Mouse (Mus musculus) monocyte, adult 5-6 weeks (primary cell): ENCODE data around the gene Gjb5. TPM values are rescaled to one million over a fixed set of nuclear protein-coding genes. Genes with fewer than 3 reads are reported as not detected.

Experiments
- ATAC-seq: fragments of 153-309, 156-312 bp; replicated peaks from 2 replicates; pipeline ENCODE4 v1.8.0; 2017; ENCODE audit warnings: mild to moderate bottlenecking; ENCODE audit not compliant: low TSS enrichment, insufficient number of reproducible peaks, severe bottlenecking, poor library complexity, low FRiP score
- total RNA-seq: library from RNA; stranded (forward); fragments of 200-1000, 200-491, 200-594 nt; gene quantifications from 3 replicates; pipeline ENCODE4 v1.2.3, GENCODE M21; 2017

The Gjb5 gene
- total RNA-seq, 1 experiment from 2014 or later, result not detected

DNA sequence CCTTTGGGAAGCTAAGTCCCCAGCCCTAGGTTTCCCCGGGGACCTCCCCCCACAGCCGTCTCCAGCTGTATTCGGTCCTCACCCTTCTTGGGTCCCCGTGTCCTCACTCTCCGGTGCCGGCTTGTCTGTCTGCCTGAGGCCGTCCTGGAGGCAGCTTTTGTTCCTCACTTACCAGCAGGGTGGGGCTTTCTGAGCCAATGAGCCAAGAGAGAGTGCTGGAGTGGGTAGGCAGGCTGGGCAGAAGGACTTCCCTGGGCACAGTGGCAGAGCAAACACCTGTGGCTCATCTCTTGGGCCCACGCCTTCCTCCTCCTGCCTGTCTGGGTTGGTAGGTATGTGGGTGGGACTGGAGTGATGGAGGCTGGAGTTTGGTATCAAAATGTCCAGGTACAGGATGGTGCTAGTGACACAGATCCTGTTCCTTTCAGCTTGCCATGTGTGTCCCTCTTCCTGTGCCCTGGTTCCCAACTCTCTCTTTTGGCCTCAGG, 4.0 kb downstream of the Gjb5 start, which contains the start of gene Gjb4:
TSS of gene Gjb4 (minus strand) at position 131 of the 488 bp plus-strand sequence.
- ATAC-seq, result no peak

DNA sequence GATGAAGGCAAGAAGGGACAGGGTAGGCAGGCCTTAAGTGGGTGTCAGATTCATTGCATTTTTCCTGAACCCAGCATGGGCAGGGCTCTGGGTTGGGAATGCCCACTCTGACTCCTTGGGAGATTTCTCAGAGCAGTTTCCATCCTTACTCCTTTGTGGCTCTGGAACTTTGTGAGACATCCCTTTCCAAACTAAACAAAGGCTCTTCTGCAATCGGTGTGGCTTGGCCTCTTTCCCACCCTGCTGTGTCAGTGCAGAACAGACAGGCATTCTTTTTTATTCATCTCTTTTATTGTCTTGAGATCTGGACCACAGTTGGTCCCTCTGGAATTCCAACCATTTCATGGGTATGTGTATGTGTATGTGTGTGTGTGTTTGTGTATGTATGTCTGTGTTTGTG, 5.4 kb downstream of the Gjb5 start:
- no peak for ATAC-seq

DNA sequence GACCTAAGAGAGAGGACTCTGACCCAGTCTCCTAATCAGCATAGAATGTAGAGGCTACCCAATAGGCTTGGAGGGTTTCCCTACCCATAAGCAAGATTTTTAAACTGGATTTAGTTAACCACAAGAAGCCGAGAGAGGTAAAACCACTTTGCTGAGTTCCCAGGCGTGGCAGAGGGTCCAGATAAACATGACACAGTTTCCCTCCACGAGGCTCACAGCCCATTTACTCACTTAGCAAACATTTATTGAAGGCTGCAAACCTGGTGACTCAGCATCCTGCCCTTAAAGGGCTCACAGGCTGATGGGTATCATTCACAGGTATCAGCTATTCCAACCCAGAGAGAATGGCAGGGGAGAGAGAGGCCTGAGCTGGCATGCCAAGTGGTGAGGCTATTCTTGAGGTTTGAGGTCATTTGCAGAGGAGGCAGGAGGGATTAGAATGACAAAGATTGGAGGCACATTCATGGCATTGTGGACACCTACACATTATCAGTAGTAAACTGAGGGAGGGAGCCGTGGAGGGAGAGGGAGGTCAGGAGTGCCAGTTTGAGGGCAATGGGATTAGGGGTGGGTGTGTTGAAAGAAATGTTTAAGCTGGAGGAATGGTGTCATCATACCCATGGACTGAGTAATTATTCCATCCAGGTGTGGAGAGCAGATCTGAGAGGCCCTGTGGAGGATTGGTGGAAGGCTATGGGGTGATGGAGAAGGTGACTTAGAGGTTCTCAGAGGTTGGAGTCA, 8.3 kb downstream of the Gjb5 start:
- ATAC-seq, result no peak

DNA sequence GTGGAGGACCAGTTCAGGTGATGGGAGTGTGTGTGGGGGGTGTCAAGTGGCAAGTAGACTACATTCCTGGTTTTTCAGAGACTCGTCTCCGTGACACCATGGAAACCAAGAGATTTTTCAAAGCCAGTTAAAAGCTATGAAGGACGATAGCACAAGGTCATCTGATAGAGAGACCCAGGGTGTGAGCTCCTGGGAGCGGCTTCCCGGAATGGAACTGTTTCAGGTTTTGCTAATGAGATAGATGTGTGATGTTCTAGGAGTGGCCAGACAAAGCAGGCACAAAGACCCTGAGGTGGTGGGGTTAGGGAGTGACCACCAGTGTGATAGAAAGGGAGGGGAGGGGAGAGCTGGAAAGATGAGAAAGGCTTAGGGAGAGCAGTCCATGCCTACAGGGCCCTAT, 13.0 kb downstream of the Gjb5 start:
- no peak for ATAC-seq

DNA sequence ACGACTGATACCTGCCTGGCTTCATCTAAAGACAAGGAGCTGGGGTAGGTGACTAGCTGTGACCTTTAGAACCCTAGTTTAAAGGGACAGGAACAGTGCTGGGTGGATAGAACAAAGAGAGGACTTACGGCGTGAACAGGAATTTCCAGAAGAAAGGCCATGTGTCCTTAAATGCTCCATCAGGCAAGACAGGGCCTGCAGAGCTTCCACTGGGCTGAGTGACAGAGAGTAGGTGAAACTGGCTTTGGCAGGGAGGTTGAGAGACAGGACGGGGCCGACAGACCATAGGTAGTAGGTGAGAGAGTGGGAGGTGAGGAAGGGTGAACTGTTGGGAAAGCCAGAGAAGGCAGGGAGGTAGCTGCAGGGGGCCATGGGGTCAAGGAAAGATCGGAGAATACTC, 16.6 kb downstream of the Gjb5 start:
- ATAC-seq, result no peak

DNA sequence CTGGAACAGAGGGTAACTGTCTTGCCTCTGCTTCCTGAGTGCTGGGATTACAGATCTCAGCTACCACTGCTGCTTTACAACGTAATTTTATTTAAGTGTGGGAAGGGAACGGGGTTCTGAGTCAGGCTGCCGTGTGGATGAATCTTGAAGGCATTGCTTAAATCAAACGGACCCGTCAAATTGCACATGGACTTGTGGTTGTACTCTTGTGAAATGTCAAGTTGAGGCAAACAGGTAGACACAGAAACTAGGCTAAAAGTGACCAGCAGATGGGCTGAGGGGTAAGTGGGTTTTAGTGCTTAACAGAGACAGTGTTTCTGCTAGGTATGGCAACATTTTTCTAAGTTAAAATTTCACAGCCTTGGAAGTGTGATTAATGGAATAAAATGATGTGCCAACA, 20.3 kb downstream of the Gjb5 start:
- no peak for ATAC-seq

DNA sequence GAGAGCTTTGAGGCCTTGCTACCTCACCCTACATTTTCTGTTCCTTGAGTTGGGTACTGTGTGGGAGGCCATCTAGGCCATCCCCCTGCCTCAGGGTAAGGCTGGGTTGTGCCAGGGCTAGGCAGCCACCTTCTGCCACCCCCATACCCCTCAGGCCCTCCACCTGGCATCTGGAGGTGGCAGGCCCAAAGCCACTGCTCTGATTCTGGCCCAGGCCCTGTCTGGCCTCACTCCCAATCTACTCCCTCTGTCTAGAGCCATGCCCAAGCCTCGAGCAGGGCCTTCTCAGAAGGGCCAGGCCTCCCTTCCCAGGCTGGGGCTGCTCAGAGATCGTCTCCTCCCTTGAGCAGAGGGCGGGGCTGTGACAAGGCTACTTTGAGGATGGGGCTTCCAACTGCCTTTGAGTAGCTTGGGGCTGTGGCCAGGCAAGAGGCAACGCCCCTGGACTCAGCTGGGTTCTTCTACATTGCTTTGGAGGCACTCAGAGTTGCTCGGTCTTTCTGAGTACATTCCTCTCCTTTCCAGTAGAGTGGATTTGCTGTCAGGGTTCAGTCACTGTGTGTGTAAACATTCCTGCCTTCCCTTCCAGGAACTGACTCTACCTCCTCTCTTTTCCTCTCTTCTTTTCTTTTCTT, 23.0 kb downstream of the Gjb5 start:
- no peak for ATAC-seq

DNA sequence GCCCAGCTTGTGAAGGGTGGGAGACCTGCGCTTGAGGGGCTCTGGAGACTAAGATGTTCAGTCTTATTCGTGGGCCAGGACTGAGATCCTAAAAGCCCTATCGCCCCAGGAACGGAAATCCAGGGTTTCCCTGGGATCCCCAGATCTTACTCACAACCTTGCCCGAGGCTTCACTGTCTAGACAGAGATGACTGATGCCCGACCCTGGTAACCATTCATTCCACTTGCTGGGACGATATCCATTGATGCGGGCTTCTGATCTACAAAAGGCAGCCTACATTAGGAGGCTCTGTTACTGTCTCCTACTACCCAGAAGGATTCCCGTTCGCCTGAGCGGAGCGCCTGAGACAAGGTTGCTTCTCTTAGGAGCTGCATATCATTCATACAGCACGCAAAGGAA, 26.8 kb downstream of the Gjb5 start:
- no peak for ATAC-seq

DNA sequence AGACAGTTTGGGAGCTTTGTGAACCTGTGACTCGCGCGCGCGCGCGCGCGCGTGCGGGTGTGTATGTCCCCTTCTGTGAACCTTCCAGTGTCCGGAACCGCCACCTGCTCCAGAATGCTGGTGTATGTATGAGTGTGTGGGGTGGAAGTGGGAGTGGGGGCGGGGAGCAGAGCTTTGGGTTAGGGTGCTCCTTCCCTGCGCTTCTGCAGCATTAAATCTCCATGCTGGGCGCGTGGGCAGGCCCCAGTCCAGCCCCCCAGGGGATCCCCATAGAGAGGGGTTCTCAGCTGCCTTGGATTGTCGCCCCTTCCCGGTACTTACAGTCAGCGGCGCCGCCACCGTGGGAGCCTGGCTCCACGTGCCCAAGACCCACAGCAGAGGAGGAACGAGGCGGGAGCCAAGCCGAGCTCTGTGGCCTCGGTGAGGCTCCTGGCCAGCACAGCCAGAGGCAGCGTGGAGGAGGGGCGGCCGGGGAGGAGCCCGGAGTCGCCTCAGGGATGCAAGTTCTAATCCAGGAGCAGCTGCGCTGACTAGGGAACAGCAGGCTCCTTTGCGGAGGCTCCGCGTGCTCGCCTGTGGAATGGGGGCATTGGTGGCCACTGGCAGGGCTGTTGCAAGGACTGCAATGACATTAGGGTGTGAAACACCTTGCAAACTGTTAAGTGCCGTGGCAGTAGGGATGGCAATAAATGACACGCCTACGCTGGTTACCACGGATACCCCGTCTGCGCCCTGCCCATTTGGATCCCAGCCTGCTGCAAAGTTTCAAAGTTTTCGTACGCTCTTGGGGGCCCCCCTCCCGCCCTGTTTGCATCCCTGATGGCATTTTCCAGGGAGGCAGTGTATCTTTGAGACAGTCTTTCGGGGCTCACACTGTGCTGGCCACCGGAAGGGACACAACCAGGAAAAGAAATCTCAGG, 27.5 kb downstream of the Gjb5 start, which contains the start of gene Gjb3:
TSS of gene Gjb3 (minus strand) at position 664 of the 920 bp plus-strand sequence.
- ATAC-seq, result no peak

DNA sequence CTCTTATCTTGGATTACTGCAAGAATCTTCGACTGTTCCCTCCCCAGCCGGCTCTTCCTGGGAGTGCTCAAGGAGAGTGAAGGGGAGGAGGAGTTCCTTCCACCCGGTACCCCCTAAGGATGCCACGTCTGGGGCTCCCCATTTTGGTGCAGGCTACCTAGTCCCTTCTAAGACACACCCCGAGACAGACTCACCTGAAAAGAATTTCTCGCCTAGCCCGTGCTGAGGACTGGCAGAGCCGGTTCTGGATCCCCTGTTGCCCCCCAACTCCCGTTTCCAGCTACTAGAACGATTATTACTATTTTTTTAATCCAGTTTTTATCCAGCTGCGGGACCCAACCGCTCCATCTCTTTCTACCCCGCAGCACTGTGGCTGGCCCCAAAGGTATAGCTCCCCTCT, 28.2 kb downstream of the Gjb5 start:
- ATAC-seq, result no peak

DNA sequence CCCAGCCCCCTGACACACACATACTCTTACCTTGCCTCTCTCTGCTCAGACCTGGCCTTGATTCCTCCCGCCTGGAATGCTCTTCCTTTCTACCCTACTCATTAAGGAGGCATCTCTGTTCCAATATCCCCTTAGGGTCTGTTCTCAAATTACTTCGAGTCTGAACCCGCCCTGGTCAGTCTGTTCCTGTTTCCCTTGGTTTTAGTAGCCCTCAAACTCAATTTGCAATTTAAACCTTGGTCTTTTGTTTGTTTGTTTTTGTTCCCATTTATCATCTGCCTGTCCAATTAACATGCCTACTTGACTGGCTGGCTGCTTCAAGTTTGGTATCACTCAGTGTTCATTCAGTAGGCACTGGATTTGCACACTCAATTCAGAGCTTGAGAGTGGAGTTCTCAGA, 28.9 kb downstream of the Gjb5 start:
- no peak for ATAC-seq

DNA sequence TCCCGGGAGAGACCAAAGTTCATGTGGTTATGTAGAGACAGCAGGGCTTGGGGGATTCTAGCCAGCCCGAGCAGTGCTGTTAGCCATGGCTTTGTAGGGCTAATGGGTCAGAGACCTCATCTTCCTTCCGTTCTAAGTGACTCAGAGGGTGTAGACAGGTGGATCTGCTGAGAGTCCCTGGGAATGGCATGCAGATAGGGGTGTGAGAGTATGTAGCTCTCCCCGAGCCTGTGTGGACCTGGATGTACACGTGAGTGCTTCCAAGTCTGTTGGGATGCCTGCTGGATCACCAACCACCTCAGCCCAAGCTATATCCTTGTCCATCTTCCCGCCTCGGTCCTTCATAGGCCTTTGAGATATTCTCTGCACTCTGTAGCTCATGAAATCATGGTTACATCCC, 29.6 kb downstream of the Gjb5 start:
- ATAC-seq, result no peak

DNA sequence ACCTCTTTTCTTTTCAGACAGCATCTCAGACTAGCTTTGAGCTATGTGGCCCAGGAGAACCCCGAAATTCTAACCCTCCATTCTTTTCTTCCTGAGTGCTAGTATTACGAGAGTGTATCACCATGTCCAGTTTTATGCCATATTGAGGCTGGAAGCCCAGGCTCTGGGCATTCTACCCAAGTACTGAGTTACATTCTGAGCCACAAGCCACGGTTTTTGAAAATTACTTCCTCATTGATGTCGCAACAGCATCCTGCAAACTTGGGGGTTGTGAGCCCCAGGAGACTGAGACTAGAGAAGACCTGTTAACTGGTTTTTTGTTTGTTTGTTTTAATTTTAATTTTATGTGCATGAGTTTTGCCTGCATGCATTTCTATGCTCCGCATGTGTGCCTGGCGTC, 30.2 kb downstream of the Gjb5 start:
- ATAC-seq, result no peak

DNA sequence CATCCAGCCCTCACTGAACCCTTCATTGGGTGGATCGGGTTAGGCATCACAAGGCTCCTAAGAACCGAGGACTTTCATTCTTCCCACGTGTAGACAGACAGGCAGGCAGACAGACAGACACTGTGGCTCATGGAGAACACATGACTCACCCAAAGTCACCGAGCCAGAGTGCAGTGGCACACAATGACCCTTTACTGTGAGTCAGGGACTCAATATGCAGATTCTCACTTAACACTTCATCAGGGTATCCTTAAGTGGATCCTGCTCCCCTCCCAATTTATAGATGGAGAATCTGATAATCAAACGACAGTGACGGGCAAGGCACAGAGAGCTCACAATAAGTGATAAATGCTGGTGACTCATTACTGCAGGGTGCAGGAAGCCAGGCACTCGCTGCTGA, 30.7 kb downstream of the Gjb5 start:
- no peak for ATAC-seq

DNA sequence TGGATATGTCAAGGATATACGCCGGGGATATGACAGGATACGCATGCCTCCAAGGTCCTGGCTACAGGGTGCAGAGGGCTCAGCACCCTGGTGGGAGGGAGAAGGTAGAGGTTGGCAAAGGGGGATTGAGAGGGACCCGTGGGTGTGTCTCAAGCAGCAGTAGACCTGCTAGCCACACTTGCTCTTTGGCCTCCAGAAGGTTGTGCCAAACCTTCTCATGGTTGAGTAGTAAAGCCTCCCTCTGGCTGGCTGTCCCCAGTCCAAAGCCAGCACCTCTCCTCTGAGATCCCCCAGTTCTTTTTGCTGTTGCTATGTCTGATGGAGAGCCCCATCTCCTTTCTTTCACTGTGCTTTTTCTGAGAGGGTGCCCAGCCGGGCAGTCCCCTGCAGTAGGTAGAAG, 32.7 kb downstream of the Gjb5 start:
- ATAC-seq, result no peak

DNA sequence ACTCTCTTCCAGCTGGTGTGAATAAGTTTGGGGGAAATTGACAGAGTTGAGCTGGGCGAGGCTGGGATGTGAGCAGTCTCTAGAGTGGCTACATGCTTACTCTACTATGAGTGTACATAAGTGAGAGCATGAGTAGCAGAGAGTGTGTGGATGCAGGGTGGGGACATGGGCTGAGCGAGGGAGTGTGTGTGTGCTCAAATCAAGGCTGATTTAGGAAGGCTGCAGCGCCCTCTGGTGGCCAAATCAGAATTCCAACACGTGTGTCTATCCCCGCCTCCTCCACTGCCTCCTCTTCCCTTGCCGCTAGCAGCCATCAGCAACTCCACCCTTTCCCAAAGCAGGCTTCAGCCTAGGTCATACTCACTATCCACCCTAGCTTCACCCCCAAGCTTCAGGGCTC, 33.2 kb downstream of the Gjb5 start:
- ATAC-seq, result peak; percentile 32; the same call in 1 of the 2 replicates

DNA sequence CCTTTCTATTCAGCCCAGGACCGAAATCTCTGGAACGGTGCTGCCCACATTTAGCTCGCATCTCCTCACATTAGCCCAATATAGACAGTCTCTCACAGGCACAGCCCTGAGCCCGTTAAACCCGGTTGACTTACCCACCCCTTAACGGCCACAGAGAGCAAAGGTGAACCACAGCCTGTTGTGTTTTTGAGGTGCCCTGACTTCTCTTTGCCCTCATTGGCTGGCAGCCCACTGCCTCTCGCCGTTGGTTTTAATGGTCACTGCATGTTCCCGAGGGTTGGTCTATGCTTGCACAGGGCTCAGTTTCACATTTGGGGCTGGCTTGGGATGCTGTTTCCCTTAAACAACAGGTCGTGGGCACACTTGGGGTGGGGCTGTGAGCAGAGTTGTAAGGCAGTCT, 33.7 kb downstream of the Gjb5 start:
- no peak for ATAC-seq

DNA sequence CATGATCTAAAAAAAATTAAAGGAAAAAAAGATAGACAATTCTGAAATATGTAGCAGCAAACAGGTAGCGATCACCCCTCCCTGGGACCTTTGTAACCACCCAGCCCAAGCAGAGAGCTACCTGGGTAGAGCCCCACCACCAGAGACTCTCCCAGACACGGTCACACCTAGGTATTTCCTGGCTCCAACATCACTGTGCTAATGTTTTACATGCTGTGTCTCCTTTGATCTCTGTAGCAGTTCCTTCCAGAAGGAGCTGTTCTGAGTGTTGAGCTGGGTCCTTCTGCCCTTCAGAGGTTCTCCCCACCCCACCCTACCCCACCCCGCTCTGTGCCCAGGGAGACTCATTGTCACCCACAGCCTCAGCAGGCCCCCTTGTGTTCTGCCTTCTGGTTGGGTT, 34.3 kb downstream of the Gjb5 start:
- ATAC-seq, result no peak

DNA sequence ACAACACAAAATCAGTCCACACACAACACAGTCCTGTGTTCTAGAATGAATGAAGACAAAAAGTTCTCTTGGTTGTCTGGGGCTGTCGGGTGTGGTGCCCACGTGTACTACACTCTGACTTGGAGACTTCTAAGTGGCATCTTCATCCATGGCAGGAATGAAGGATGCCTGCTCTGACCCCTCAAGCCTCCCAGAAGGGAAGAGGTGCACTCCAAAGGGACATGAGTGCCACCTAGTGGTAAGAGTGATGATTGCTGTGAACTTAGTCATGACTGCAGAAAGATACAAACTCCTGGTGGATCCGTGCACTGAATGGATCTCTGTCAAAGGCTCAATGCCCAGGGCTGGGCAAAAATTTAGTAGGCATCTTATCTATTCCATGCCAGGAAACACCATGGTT, 38.4 kb downstream of the Gjb5 start:
- 0 out of 2 replicates have a peak, but pooled peaks have one; percentile 41 for ATAC-seq
